Mouse (Mus musculus): ENCODE data around the gene Fam205a2.
"Not testable (repeated sequence)": the region's sequence is repeated elsewhere in the genome, so short reads cannot be mapped to it uniquely, and the experiment has no call there.

GRCm38 (mm10) chr4:42528075-42528474, at the start of gene Fam205a2:
- TF ChIP-seq CTCF, EP300 (IDR thresholded peaks at IDR 0.05): not testable (repeated sequence)

All from lung, postnatal 0 days (tissue).